In genomic region chr14:13771163-13771562, GRCm38 (mm10) we compare ENCODE assay signal across 14 mouse cellular contexts.
DNase-seq lines count a peak whose midpoint lies in the region; ATAC-seq and TF ChIP-seq lines count a peak whose summit lies in the region.
"Had no signal": no experiment of that assay in that cellular context is flagged by ENCODE, and none has a peak within 500 bp of the region (broad histone marks: within the 10 kb centered on the region; RNA-seq: fewer than 3 reads in every experiment).

No protein-coding gene starts in this region.

- no peak for TF ChIP-seq CTCF in midbrain, postnatal 0 days (IDR thresholded peaks at IDR 0.05)

- H3K9ac ChIP-seq in hindbrain, embryonic 15.5 days, result no peak overlapping the region
- no peak overlapping the region for H3K9ac ChIP-seq in midbrain, postnatal 0 days (replicated peaks; ENCODE audit: low read length, poor library complexity, severe bottlenecking)
- H3K9ac ChIP-seq in liver, embryonic 11.5 days (ENCODE audit: low read depth, low read length), result no peak overlapping the region
- H3K9ac ChIP-seq: lung, embryonic 15.5 days had no signal

- peak overlapping the region; percentile 66 for H3K27ac ChIP-seq in forebrain, embryonic 10.5 days
- H3K27ac ChIP-seq in hindbrain, embryonic 15.5 days (replicated peaks), result peak overlapping the region; percentile 40
- H3K27ac ChIP-seq in midbrain, postnatal 0 days (ENCODE audit: low read depth, low read length), result peak overlapping the region; percentile 19; the same call in 1 of the 2 replicates
- H3K27ac ChIP-seq in liver, embryonic 11.5 days (ENCODE audit: low read depth, low read length), result no peak overlapping the region
- H3K27ac ChIP-seq: lung, embryonic 15.5 days had no signal

- no peaks in the 10 kb centered on the region for H3K36me3 ChIP-seq in forebrain, embryonic 10.5 days (replicated peaks)
- H3K36me3 ChIP-seq in hindbrain, embryonic 15.5 days, result no peaks in the 10 kb centered on the region
- H3K36me3 ChIP-seq in midbrain, postnatal 0 days (ENCODE audit: insufficient read depth, low read length), result no peaks in the 10 kb centered on the region
- H3K36me3 ChIP-seq in liver, embryonic 11.5 days (ENCODE audit: control insufficient read depth, insufficient read depth, low read length), result no peaks in the 10 kb centered on the region
- H3K36me3 ChIP-seq: lung, embryonic 15.5 days had no signal

- no peak overlapping the region for H3K4me2 ChIP-seq in hindbrain, embryonic 15.5 days
- H3K4me2 ChIP-seq in midbrain, postnatal 0 days (ENCODE audit: low read depth, low read length, poor library complexity, severe bottlenecking), result no peak overlapping the region
- no peak overlapping the region for H3K4me2 ChIP-seq in liver, embryonic 11.5 days
- H3K4me2 ChIP-seq: lung, embryonic 15.5 days had no signal

- H3K9me3 ChIP-seq in forebrain, embryonic 10.5 days, result no peaks in the 10 kb centered on the region
- no peaks in the 10 kb centered on the region for H3K9me3 ChIP-seq in hindbrain, embryonic 15.5 days
- H3K9me3 ChIP-seq in midbrain, postnatal 0 days (ENCODE audit: low read length), result no peaks in the 10 kb centered on the region
- no peaks in the 10 kb centered on the region for H3K9me3 ChIP-seq in liver, embryonic 11.5 days (ENCODE audit: control insufficient read depth, low read length)
- H3K9me3 ChIP-seq: lung, embryonic 15.5 days had no signal

- ATAC-seq in hindbrain, embryonic 15.5 days (ENCODE audit: low FRiP score, low read depth), result peak; percentile 30; the same call in 1 of the 2 replicates
- ATAC-seq in midbrain, postnatal 0 days (ENCODE audit: low FRiP score), result no peak
- no peak for ATAC-seq in liver, embryonic 11.5 days (replicated peaks; ENCODE audit: low FRiP score)
- ATAC-seq: intestine, postnatal 0 days had no signal

- H3K27me3 ChIP-seq in forebrain, embryonic 10.5 days (ENCODE audit: poor library complexity, severe bottlenecking), result no peaks in the 10 kb centered on the region
- H3K27me3 ChIP-seq in hindbrain, embryonic 15.5 days, result no peaks in the 10 kb centered on the region
- no peaks in the 10 kb centered on the region for H3K27me3 ChIP-seq in midbrain, postnatal 0 days (ENCODE audit: insufficient read depth, low read length)
- H3K27me3 ChIP-seq in liver, embryonic 11.5 days (replicated peaks; ENCODE audit: control insufficient read depth, insufficient read depth, low read length), result no peaks in the 10 kb centered on the region
- H3K27me3 ChIP-seq: lung, embryonic 15.5 days had no signal

- 73% methylated on average over 2 of the region's 2 CpGs for WGBS in forebrain, embryonic 10.5 days
- 56% methylated on average over 2 of the region's 2 CpGs for WGBS in hindbrain, embryonic 15.5 days
- WGBS in midbrain, postnatal 0 days, result 58% methylated on average over 2 of the region's 2 CpGs
- 59% methylated on average over 2 of the region's 2 CpGs for WGBS in liver, embryonic 11.5 days

- H3K4me1 ChIP-seq in forebrain, embryonic 10.5 days, result peaks cover 19% of the 10 kb centered on the region
- peaks cover 14% of the 10 kb centered on the region for H3K4me1 ChIP-seq in hindbrain, embryonic 15.5 days (replicated peaks)
- 0 out of 2 replicates have a peak, but pooled peaks cover 4% of the 10 kb centered on the region for H3K4me1 ChIP-seq in midbrain, postnatal 0 days (ENCODE audit: insufficient read depth, low read length)
- no peaks in the 10 kb centered on the region for H3K4me1 ChIP-seq in liver, embryonic 11.5 days (replicated peaks; ENCODE audit: control insufficient read depth, insufficient read depth, low read length)

- peak; percentile 9 for DNase-seq in embryo, embryonic 9.5 days (ENCODE audit: extremely low spot score)
- DNase-seq in embryo, embryonic 10 days (ENCODE audit: low spot score), result no peak
- no peak for DNase-seq in forebrain, embryonic 10.5 days (ENCODE audit: extremely low spot score, low spot score)
- DNase-seq in midbrain, postnatal 0 days (ENCODE audit: low spot score), result no peak
- DNase-seq in right cerebral cortex, postnatal 10 days (ENCODE audit: low spot score in 2 of 2), result no peak
- DNase-seq in liver, embryonic 11.5 days (ENCODE audit: low spot score), result no peak
- DNase-seq in thymus, adult 18-20 months, result no peak
- DNase-seq: cerebellum, adult 9-11 months; gastrocnemius, postnatal 36 days; spleen, adult 18-20 months had no signal

- no peak overlapping the region for H3K4me3 ChIP-seq in forebrain, embryonic 10.5 days
- no peak overlapping the region for H3K4me3 ChIP-seq in hindbrain, embryonic 15.5 days
- no peak overlapping the region for H3K4me3 ChIP-seq in midbrain, postnatal 0 days (ENCODE audit: low read depth, low read length)
- no peak overlapping the region for H3K4me3 ChIP-seq in liver, embryonic 11.5 days (ENCODE audit: low read depth, low read length)
- H3K4me3 ChIP-seq: erythroblast, embryonic 14.5 days; lung, embryonic 15.5 days had no signal
